Mouse (Mus musculus) MEL-GATA-1-ER (cell line): Measurements from ENCODE around the gene Zrsr2.

Source experiments
- DNase-seq: peaks from one replicate; pipeline ENCODE4 v3.0.0-alpha.2; 2012; ENCODE audit warnings: low read depth; ENCODE audit errors: extremely low read depth

Zrsr2 gene

DNA sequence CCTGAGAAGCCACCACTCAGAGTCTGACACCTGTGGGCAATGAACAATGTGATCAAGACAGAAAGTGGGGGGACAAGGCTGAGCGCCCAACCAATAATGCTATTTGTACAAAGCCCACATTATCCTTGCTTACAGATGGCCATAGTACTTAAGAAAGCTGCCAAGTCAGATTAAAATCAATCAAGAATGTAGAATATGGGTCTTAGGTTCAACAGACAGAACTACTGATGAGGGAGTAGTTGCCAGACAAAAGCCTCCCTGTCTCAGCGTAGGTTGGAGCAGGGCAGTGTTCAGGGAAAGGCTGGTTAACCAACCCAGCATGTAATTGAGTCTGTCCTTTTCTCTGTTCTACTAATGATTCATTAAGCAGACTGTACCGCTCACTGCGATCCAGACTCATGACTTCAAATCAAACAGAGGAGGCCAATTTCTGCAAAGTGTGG is 72.9 kb downstream of the Zrsr2 start:
- DNase-seq, result no peak
